Mouse (Mus musculus) limb, embryonic 13.5 days (tissue): ENCODE data around the gene Mindy2. TPM values are rescaled to one million over a fixed set of nuclear protein-coding genes. Genes with fewer than 3 reads are reported as not detected.
A peak's percentile ranks its signal among the peaks of the same experiment; 100 is the strongest.

Experiments
- ATAC-seq: fragments of 200-750 bp; cut with Nextera tagmentation; 2 replicates; pipeline ENCODE4 v1.8.0; 2017; ENCODE audit warnings: low read depth, moderate number of reproducible peaks, moderate TSS enrichment; ENCODE audit not compliant: low FRiP score
- H3K27ac ChIP-seq: fragments of 300-500 bp; sonication (generic); 2 replicates; pipeline ENCODE4 v1.5.1; 2015; ENCODE audit warnings: inconsistent platforms, mild to moderate bottlenecking, moderate library complexity
- H3K27me3 ChIP-seq: fragments of 300-500 bp; sonication (generic); 2 replicates; pipeline ENCODE4 v1.6.1; 2015; ENCODE audit warnings: mild to moderate bottlenecking, inconsistent platforms
- H3K36me3 ChIP-seq: fragments of 300-500 bp; sonication (generic); 2 replicates; pipeline ENCODE4 v1.6.1; 2015; ENCODE audit warnings: inconsistent platforms, mild to moderate bottlenecking, moderate library complexity
- H3K4me1 ChIP-seq: fragments of 300-500 bp; sonication (generic); 2 replicates; pipeline ENCODE4 v1.6.1; 2015; ENCODE audit warnings: inconsistent platforms
- H3K4me2 ChIP-seq: fragments of 300-500 bp; sonication (generic); replicated peaks from 2 replicates; pipeline ENCODE4 v1.6.1; 2015; ENCODE audit warnings: inconsistent platforms, mild to moderate bottlenecking, moderate library complexity
- H3K4me3 ChIP-seq: fragments of 300-500 bp; sonication (generic); 2 replicates; pipeline ENCODE4 v1.5.1; 2015; ENCODE audit warnings: moderate library complexity, mild to moderate bottlenecking, inconsistent platforms
- H3K9ac ChIP-seq: fragments of 300-500 bp; sonication (generic); 2 replicates; pipeline ENCODE4 v1.6.1; 2015; ENCODE audit warnings: mild to moderate bottlenecking, inconsistent platforms
- H3K9me3 ChIP-seq: fragments of 300-500 bp; sonication (generic); 2 replicates; pipeline ENCODE4 v1.6.1; 2016; ENCODE audit warnings: inconsistent platforms
- WGBS: fragments of 180-500 bp; shearing (Covaris S2); methylation state at CpG from one replicate; pipeline ENCODE4 v1.1.7; 2015; 5-methylcytosine and 5-hydroxymethylcytosine counted together
- polyA plus RNA-seq: library from polyadenylated mRNA; unstranded; fragments of >200 nt; fragmentation: Nextera tagmentation; extraction: Ambion mirVana; gene quantifications from 2 replicates; pipeline ENCODE4 v1.2.1, GENCODE M21; 2015

Gene Mindy2
- polyA plus RNA-seq = 7.7 TPM in 2 replicates

DNA sequence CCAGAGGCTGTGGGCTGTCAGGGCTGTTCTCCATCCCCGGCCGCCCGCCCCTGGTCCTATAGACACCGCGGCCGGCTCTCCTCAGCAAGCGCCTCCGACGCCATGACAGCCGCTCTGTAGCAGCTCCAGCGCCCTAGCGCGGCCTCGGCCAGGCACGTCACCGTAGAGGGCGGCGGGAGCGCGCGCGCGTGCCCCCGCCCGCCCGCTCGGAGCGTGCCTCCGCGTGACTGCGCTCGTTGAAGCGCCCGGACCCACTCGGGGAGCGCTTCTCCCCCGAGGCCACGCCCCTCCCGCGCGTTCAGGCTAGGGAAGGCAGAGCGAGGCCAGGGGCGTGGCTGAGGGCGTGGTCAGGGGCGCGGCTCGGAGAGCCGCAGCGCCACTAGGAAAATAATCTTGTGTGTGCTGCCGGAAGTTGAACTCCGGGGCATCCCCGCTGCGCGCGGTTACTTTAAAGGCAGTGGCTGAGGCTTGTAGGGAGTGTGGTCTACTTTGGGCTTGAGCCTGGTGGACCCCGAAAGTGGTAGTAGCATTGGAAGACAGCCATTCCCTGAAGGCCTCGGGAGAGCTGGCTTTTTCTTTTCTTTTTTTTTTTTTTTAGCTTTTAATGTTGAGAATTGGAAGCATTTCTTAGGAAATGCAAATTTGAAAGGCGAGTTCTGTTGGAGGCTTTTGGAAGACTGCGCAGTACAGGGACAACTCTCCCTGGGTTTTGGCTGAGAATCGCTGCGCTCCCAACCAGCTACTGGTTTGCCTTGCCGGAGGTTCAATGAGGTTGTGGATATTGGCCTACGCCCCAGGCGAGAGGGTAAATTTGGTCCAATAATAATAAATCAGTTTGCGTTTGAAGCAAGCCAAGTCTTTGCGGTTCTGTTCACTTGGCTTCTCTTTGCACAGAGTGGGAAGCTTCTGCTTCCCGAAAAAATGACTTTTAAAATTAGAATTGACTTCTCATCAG is at the start of gene Mindy2:
Mindy2 (minus strand) TSS at position 162 of the 955 bp plus-strand sequence.
- peak; percentile 98 for ATAC-seq
- peak within 1 kb of the TSS; percentile 91 for H3K27ac ChIP-seq
- no peaks in the 10 kb centered on the region for H3K9me3 ChIP-seq
- peak within 1 kb of the TSS; percentile 89 for H3K4me3 ChIP-seq
- WGBS = 1% methylated on average over 67 of the region's 67 CpGs
- H3K4me1 ChIP-seq = peaks cover 9% of the 10 kb centered on the region; the same call in 1 of the 2 replicates
- H3K27me3 ChIP-seq = no peaks in the 10 kb centered on the region
- no peaks in the 10 kb centered on the region for H3K36me3 ChIP-seq
- H3K9ac ChIP-seq = peak within 1 kb of the TSS; percentile 87
- peak within 1 kb of the TSS; percentile 93 for H3K4me2 ChIP-seq

DNA sequence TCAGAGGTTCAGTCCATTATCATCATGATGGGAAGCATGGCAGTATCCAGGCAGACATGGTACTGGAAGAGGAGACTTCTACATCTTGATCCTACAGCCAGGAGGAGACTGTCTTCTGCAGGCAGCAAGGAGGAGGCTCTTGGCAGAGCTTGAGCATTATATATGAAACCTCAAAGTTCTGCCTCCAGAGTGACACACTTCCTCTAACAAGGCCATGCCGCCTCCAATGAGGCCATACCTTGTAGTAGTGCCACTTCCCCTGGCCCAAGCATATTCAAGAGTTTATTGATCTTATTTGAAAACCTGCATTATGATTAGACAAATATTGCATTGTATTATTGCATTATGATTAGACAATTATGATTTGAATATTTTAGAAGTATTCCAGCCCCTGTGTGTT is 49.5 kb upstream of the Mindy2 start:
- H3K9ac ChIP-seq = no peak overlapping the region
- 91% methylated on average over 1 of the region's 1 CpGs for WGBS
- H3K4me3 ChIP-seq = no peak overlapping the region
- ATAC-seq = no peak
- no peaks in the 10 kb centered on the region for H3K9me3 ChIP-seq
- H3K36me3 ChIP-seq = peaks cover 13% of the 10 kb centered on the region
- no peak overlapping the region for H3K4me2 ChIP-seq
- no peak overlapping the region for H3K27ac ChIP-seq
- no peaks in the 10 kb centered on the region for H3K27me3 ChIP-seq
- H3K4me1 ChIP-seq = no peaks in the 10 kb centered on the region

DNA sequence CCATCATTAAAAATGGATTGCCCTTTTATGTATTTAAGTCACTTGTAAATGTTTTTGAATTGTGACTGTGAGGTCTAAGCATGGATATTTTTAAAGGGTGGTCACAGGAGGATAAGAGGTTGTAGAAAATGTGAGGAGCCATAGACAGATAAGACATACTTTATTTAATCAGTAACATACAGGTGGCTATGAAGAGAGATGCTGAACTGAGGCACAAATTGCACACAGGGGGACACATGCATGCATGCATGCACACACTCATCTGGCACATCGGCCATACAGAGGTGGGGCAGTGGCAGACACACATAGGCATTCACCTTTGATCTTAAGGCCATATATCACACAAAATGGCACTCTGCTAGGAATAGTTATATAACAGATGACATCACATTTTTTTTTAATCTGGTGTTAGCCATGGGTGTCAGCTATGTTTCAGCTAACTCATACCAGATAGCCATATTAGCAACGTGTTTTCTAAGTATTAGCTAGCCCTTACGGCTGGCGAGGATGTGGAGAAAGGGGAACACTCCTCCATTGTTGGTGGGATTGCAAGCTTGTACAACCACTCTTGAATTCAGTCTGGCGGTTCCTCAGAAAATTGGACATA is 46.7 kb upstream of the Mindy2 start:
- Histone ChIP-seq H3K36me3 (peaks cover 13% of the 10 kb centered on the region), H3K4me2 (no peak overlapping the region), H3K4me1 (no peaks in the 10 kb centered on the region), H3K4me3 (no peak overlapping the region), H3K9me3 (no peaks in the 10 kb centered on the region), H3K27ac (no peak overlapping the region), H3K9ac (no peak overlapping the region), H3K27me3 (no peaks in the 10 kb centered on the region)
- ATAC-seq = no peak
- WGBS = 90% methylated on average over 5 of the region's 5 CpGs

DNA sequence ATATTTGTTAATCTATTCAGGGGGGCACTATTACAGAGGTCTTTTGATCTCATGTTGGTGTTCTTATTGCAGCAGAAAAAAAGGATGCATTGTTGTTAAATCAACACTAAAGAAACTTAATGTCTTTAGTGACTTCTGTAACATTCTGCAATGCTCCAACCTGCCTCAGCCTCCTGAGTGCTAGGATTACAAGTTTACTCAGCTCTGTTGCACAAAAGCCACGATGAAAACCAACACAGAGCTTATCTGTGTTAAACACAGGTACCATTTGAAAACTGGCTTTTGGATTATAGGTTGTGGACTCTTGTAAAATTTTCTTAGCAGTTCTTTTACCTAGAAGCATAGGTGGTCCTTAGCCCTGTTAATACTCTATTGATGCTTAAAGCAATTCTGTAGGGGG is 41.1 kb upstream of the Mindy2 start:
- H3K36me3 ChIP-seq = no peaks in the 10 kb centered on the region
- H3K27me3 ChIP-seq = no peaks in the 10 kb centered on the region
- H3K9ac ChIP-seq = no peak overlapping the region
- no peak overlapping the region for H3K4me3 ChIP-seq
- no peak overlapping the region for H3K4me2 ChIP-seq
- no peak for ATAC-seq
- no peak overlapping the region for H3K27ac ChIP-seq
- no peaks in the 10 kb centered on the region for H3K9me3 ChIP-seq
- no peaks in the 10 kb centered on the region for H3K4me1 ChIP-seq
- WGBS = 77% methylated on average over 1 of the region's 1 CpGs

GRCm38 (mm10) chr9:70695723-70696122 is 38.7 kb upstream of the Mindy2 start:
- Histone ChIP-seq H3K27ac (no peak overlapping the region), H3K9ac (no peak overlapping the region), H3K9me3 (no peaks in the 10 kb centered on the region), H3K4me2 (no peak overlapping the region), H3K36me3 (no peaks in the 10 kb centered on the region), H3K27me3 (no peaks in the 10 kb centered on the region), H3K4me3 (no peak overlapping the region), H3K4me1 (no peaks in the 10 kb centered on the region)
- ATAC-seq = no peak
- WGBS = 82% methylated on average over 2 of the region's 2 CpGs

GRCm38 (mm10) chr9:70691772-70692693 is 35.1 kb upstream of the Mindy2 start:
- Histone ChIP-seq H3K9ac (no peak overlapping the region), H3K27ac (no peak overlapping the region), H3K4me1 (peaks cover 2% of the 10 kb centered on the region; the same call in 1 of the 2 replicates), H3K36me3 (no peaks in the 10 kb centered on the region), H3K27me3 (no peaks in the 10 kb centered on the region), H3K4me2 (no peak overlapping the region), H3K4me3 (no peak overlapping the region), H3K9me3 (no peaks in the 10 kb centered on the region)
- no peak for ATAC-seq
- 74% methylated on average over 2 of the region's 2 CpGs for WGBS

DNA sequence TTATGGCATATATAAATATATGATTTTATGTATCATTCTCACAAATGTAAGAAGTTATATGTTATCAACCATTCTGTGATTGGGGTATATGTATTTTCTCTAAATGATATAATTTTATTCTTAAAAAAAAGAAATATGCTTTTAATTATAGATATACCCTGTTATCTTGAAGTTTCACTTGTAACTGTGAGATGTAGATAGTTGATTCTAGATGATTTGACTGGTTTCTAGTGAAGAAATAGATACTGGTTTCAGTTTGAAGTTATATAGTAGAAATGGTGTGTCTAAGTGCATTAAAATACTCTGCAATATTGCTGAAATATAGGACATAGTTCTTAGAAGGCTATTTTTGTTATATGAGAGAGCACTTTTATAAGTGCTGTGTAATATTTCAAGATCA is 33.6 kb upstream of the Mindy2 start:
- no peak for ATAC-seq
- Histone ChIP-seq H3K36me3 (no peaks in the 10 kb centered on the region), H3K9ac (no peak overlapping the region), H3K27ac (no peak overlapping the region), H3K4me1 (peaks cover 2% of the 10 kb centered on the region; the same call in 1 of the 2 replicates), H3K4me2 (no peak overlapping the region), H3K27me3 (no peaks in the 10 kb centered on the region), H3K9me3 (no peaks in the 10 kb centered on the region), H3K4me3 (no peak overlapping the region)

DNA sequence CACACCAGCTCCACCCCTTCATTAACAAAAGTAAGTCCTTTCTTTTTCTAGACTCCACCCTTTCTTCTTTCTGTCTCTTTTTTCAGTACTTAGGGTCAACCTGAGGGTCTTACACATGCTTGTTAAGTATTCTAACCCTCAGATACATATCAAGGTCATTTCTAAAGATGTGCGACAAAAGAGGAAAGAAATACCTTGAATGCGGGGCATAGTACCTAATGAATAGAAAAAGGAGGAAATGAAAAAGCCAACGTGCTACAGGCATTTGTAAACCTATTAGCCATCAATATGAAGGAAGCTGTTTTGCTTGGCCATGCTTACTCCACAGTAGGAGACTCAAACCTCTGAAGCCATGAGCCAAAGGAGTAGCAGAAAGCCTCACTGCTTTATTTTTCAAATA is 33.0 kb upstream of the Mindy2 start:
- no peak for ATAC-seq
- Histone ChIP-seq H3K4me2 (no peak overlapping the region), H3K9ac (no peak overlapping the region), H3K36me3 (no peaks in the 10 kb centered on the region), H3K4me1 (peaks cover 2% of the 10 kb centered on the region; the same call in 1 of the 2 replicates), H3K9me3 (no peaks in the 10 kb centered on the region), H3K4me3 (no peak overlapping the region), H3K27ac (no peak overlapping the region), H3K27me3 (no peaks in the 10 kb centered on the region)
- 77% methylated on average over 3 of the region's 3 CpGs for WGBS

GRCm38 (mm10) chr9:70688301-70688968 is 31.5 kb upstream of the Mindy2 start:
- Histone ChIP-seq H3K9me3 (no peaks in the 10 kb centered on the region), H3K27me3 (no peaks in the 10 kb centered on the region), H3K4me3 (no peak overlapping the region), H3K9ac (no peak overlapping the region), H3K4me1 (peaks cover 2% of the 10 kb centered on the region; the same call in 1 of the 2 replicates), H3K36me3 (no peaks in the 10 kb centered on the region), H3K27ac (no peak overlapping the region), H3K4me2 (no peak overlapping the region)
- 84% methylated on average over 2 of the region's 2 CpGs for WGBS
- ATAC-seq = no peak

DNA sequence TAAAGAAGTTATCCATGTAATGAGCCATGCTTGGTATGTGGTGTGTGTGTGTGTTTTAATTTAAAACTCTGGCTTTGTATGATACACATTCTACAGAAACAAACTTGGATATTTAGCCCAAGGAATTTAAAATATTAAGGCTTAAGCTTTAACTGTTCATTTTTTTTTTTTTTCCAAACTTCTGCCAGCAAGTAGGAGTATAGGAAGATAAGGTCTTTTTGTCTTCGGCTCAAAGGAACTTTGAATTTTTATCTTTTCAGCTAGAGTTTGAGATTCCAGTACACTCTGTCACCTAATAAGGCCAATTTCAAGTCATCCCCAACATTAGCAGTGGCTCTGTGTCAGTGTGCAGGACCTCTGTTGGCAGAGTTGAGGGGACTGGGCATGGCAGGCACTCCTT is 25.2 kb upstream of the Mindy2 start:
- H3K4me2 ChIP-seq = no peak overlapping the region
- H3K4me3 ChIP-seq = no peak overlapping the region
- H3K27ac ChIP-seq = no peak overlapping the region
- peaks cover 17% of the 10 kb centered on the region for H3K4me1 ChIP-seq
- no peak for ATAC-seq
- H3K9me3 ChIP-seq = no peaks in the 10 kb centered on the region
- no peak overlapping the region for H3K9ac ChIP-seq
- WGBS = 94% methylated on average over 1 of the region's 1 CpGs
- H3K27me3 ChIP-seq = no peaks in the 10 kb centered on the region
- no peaks in the 10 kb centered on the region for H3K36me3 ChIP-seq
